ENCODE assay signal across 8 mouse cellular contexts in genomic region chr8:71950482-71951221, GRCm38 (mm10). TPM values are rescaled to one million over a fixed set of nuclear protein-coding genes. Genes with fewer than 3 reads are reported as not detected.
DNase-seq lines count a peak whose midpoint lies in the region; ATAC-seq lines count a peak whose summit lies in the region.

TSS of gene Zfp961 (plus strand) at chr8:71951038.

- peak within 1 kb of the TSS; percentile 80 for H3K4me2 ChIP-seq in heart, embryonic 13.5 days
- H3K4me2 ChIP-seq in liver, embryonic 12.5 days: peak within 1 kb of the TSS; percentile 79
- peak within 1 kb of the TSS; percentile 63 for H3K4me2 ChIP-seq in stomach, embryonic 15.5 days

- H3K9me3 ChIP-seq in heart, embryonic 13.5 days: peaks cover 10% of the 10 kb centered on the region; the same call in 1 of the 2 replicates
- no peaks in the 10 kb centered on the region for H3K9me3 ChIP-seq in liver, embryonic 12.5 days (replicated peaks)
- H3K9me3 ChIP-seq in stomach, embryonic 15.5 days: no peaks in the 10 kb centered on the region

- H3K4me3 ChIP-seq in brown adipose tissue, adult 24 weeks (ENCODE audit: insufficient read depth, low read depth, low read length): peak within 1 kb of the TSS; percentile 98
- H3K4me3 ChIP-seq in heart, embryonic 13.5 days: peak within 1 kb of the TSS; percentile 73
- peak within 1 kb of the TSS; percentile 70 for H3K4me3 ChIP-seq in liver, embryonic 12.5 days
- peak within 1 kb of the TSS; percentile 83 for H3K4me3 ChIP-seq in stomach, embryonic 15.5 days (replicated peaks)

- H3K9ac ChIP-seq in heart, embryonic 13.5 days: peak within 1 kb of the TSS; percentile 87
- peak within 1 kb of the TSS; percentile 79 for H3K9ac ChIP-seq in liver, embryonic 12.5 days
- H3K9ac ChIP-seq in stomach, embryonic 15.5 days: peak within 1 kb of the TSS; percentile 78

- 4% methylated on average over 34 of the region's 34 CpGs for WGBS in heart, embryonic 13.5 days
- 3% methylated on average over 34 of the region's 34 CpGs for WGBS in liver, embryonic 12.5 days (ENCODE audit: insufficient replicate concordance)
- 4% methylated on average over 34 of the region's 34 CpGs for WGBS in stomach, embryonic 15.5 days

- peak; percentile 100 for ATAC-seq in heart, embryonic 13.5 days (ENCODE audit: extremely low read depth, insufficient number of reproducible peaks, low FRiP score, low TSS enrichment)
- ATAC-seq in liver, embryonic 12.5 days: peak; percentile 99
- ATAC-seq in stomach, embryonic 15.5 days (ENCODE audit: insufficient read depth, low FRiP score, low read depth): peak; percentile 100

- H3K4me1 ChIP-seq in brown adipose tissue, adult 24 weeks (ENCODE audit: control insufficient read depth, insufficient read depth, insufficient read length, low read length): peaks cover 5% of the 10 kb centered on the region; the same call in 1 of the 2 replicates
- peaks cover 21% of the 10 kb centered on the region for H3K4me1 ChIP-seq in heart, embryonic 13.5 days
- peaks cover 17% of the 10 kb centered on the region for H3K4me1 ChIP-seq in liver, embryonic 12.5 days
- H3K4me1 ChIP-seq in stomach, embryonic 15.5 days: peaks cover 5% of the 10 kb centered on the region; the same call in 1 of the 2 replicates

- peaks cover 22% of the 10 kb centered on the region for H3K36me3 ChIP-seq in heart, embryonic 13.5 days
- H3K36me3 ChIP-seq in liver, embryonic 12.5 days: peaks cover 27% of the 10 kb centered on the region
- peaks cover 9% of the 10 kb centered on the region; the same call in 1 of the 2 replicates for H3K36me3 ChIP-seq in stomach, embryonic 15.5 days

- H3K27me3 ChIP-seq in heart, embryonic 13.5 days (replicated peaks): peaks cover 15% of the 10 kb centered on the region
- H3K27me3 ChIP-seq in liver, embryonic 12.5 days (replicated peaks): peaks cover 13% of the 10 kb centered on the region
- no peaks in the 10 kb centered on the region for H3K27me3 ChIP-seq in stomach, embryonic 15.5 days (replicated peaks)

- H3K27ac ChIP-seq in brown adipose tissue, adult 24 weeks (replicated peaks; ENCODE audit: low read depth, low read length): peak within 1 kb of the TSS; percentile 77
- peak within 1 kb of the TSS; percentile 85 for H3K27ac ChIP-seq in heart, embryonic 13.5 days (replicated peaks)
- peak within 1 kb of the TSS; percentile 81 for H3K27ac ChIP-seq in liver, embryonic 12.5 days
- peak within 1 kb of the TSS; percentile 85 for H3K27ac ChIP-seq in stomach, embryonic 15.5 days

- DNase-seq in CD4-positive, CD25-positive, alpha-beta regulatory T cell, adult 2 months (ENCODE audit: low read depth, low spot score): peak; percentile 99
- DNase-seq in fat pad, adult 2 months (ENCODE audit: extremely low read depth, low read depth, low spot score): peak; percentile 82
- DNase-seq in kidney, postnatal 10 days: peak; percentile 99
- peak; percentile 97 for DNase-seq in natural killer cell, adult 2 months (ENCODE audit: low spot score in 2 of 2)

RNA-seq across cellular contexts. Expression of gene Zfp961, which starts in this region (rescaled TPM):
- polyA plus RNA-seq in brown adipose tissue, adult 24 weeks (2012; ENCODE audit: insufficient read depth, insufficient read length, missing spikeins): 13.7 and 16.6 TPM in 2 replicates
- polyA plus RNA-seq in heart, embryonic 13.5 days (2015; fragmentation: Nextera tagmentation; extraction: Ambion mirVana): 11.1 and 11.2 TPM in 2 replicates
- polyA plus RNA-seq in liver, embryonic 12.5 days (2016; fragmentation: Nextera tagmentation; extraction: Ambion mirVana): 13.4 and 14.1 TPM in 2 replicates
- polyA plus RNA-seq in stomach, embryonic 15.5 days (2015; fragmentation: Nextera tagmentation; extraction: Ambion mirVana): 20.6 and 24.7 TPM in 2 replicates

Comparison
In these comparisons a context has a peak if more than half of its experiments do, and no peak if none do; other contexts are left out.
1. Peak in every context shown above with its lines: DNase-seq, ATAC-seq, H3K4me3 ChIP-seq and H3K27ac ChIP-seq.